Mouse (Mus musculus): ENCODE data around the gene Lrrfip2. TPM values are rescaled to one million over a fixed set of nuclear protein-coding genes. Genes with fewer than 3 reads are reported as not detected.

The Lrrfip2 gene
- total and polyA plus RNA-seq, 3 experiments: 16.6 to 30.9 (median 25.2) TPM

- in situ Hi-C loops (cut with MboI; ENCODE audit: low pct_ligation_motif_present, low pct_unique_long_range_greater_than_20kb, low sequenced_read_pairs) (no loop called here), dilution Hi-C loops (cut with MboI; ENCODE audit: extremely low pct_ligation_motif_present, extremely low pct_unique_long_range_greater_than_20kb, low sequenced_read_pairs) (no loop called here)
- peaks cover 0 to 6% of the 10 kb centered on the region in 2 experiments; a peak in 2 of 4 replicates for H3K4me1 ChIP-seq (ENCODE audit: control insufficient read depth in 1 of 2, insufficient read depth in 2 of 2)
- no peaks in the 10 kb centered on the region for H3K79me2 ChIP-seq (replicated peaks; ENCODE audit: control insufficient read depth, extremely low read depth, insufficient read depth, poor library complexity, severe bottlenecking)
- H3K27me3 ChIP-seq (replicated peaks): no peaks in the 10 kb centered on the region
- H3K9ac ChIP-seq (ENCODE audit: insufficient read depth, low read depth): no peak overlapping the region
- no peak overlapping the region for H3K4me3 ChIP-seq (replicated peaks in 1 of 3; ENCODE audit: low read depth in 2 of 3, low read length in 2 of 3, poor library complexity in 1 of 3)
- DNase-seq (ENCODE audit: extremely low read depth): no peak
- H3K36me3 ChIP-seq (replicated peaks in 1 of 2; ENCODE audit: control insufficient read depth in 1 of 2, insufficient read depth in 1 of 2, low read length in 1 of 2): peaks cover 4 to 16% of the 10 kb centered on the region in 2 experiments
- no peak for TF ChIP-seq TBP (conservative IDR thresholded peaks at IDR 0.05; ENCODE audit: low read depth, low read length)
- no peak for TF ChIP-seq NELFE (IDR thresholded peaks at IDR 0.05; ENCODE audit: low read depth, low read length)
- TF ChIP-seq ZNF384 (IDR thresholded peaks at IDR 0.05; ENCODE audit: low read depth, low read length): no peak
- no peak for TF ChIP-seq MEF2A (IDR thresholded peaks at IDR 0.05; ENCODE audit: borderline replicate concordance, low read depth, low read length)
- TF ChIP-seq UBTF (IDR thresholded peaks at IDR 0.05; ENCODE audit: low read depth, low read length): no peak
- no peak for TF ChIP-seq KAT2A (IDR thresholded peaks at IDR 0.05; ENCODE audit: insufficient replicate concordance, low read length)
- no peak for TF ChIP-seq USF2 (conservative IDR thresholded peaks at IDR 0.05; ENCODE audit: low read depth, low read length)
- TF ChIP-seq CHD1 (IDR thresholded peaks at IDR 0.05; ENCODE audit: low read depth, low read length): no peak
- no peak for TF ChIP-seq MAX (IDR thresholded peaks at IDR 0.05; ENCODE audit: low read length)
- TF ChIP-seq EP300 (IDR thresholded peaks at IDR 0.05; ENCODE audit: low read length): no peak
- no peak for TF ChIP-seq USF1 (IDR thresholded peaks at IDR 0.05; ENCODE audit: low read depth, low read length)
- no peak for TF ChIP-seq CTCF (conservative IDR thresholded peaks at IDR 0.05 in 1 of 2, IDR thresholded peaks at IDR 0.05 in 1 of 2; ENCODE audit: low read depth in 2 of 2, low read length in 2 of 2)
- no peak for TF ChIP-seq POLR2A (IDR thresholded peaks at IDR 0.05; ENCODE audit: low read depth, low read length)
- TF ChIP-seq POLR2AphosphoS2 (IDR thresholded peaks at IDR 0.05; ENCODE audit: low read depth, low read length): no peak
- H3K4me2 ChIP-seq (ENCODE audit: insufficient read depth, low read depth, poor library complexity, severe bottlenecking): no peak overlapping the region
- H3K27ac ChIP-seq (ENCODE audit: insufficient read depth, low read depth): no peak overlapping the region
- no peaks in the 10 kb centered on the region for H3K9me3 ChIP-seq (replicated peaks; ENCODE audit: low read length)
Observed at GRCm38 (mm10) chr9:111122446-111122845, 5.1 kb downstream of the Lrrfip2 start.

GRCm38 (mm10) chr9:111123336-111123735, 5.9 kb downstream of the Lrrfip2 start:
- Histone ChIP-seq H3K79me2 (replicated peaks; ENCODE audit: control insufficient read depth, extremely low read depth, insufficient read depth, poor library complexity, severe bottlenecking) (no peaks in the 10 kb centered on the region), H3K27ac (ENCODE audit: insufficient read depth, low read depth) (no peak overlapping the region), H3K9me3 (replicated peaks; ENCODE audit: low read length) (no peaks in the 10 kb centered on the region), H3K4me1 (ENCODE audit: control insufficient read depth in 1 of 2, insufficient read depth in 2 of 2) (peaks cover 0 to 6% of the 10 kb centered on the region in 2 experiments; a peak in 2 of 4 replicates), H3K27me3 (replicated peaks) (no peaks in the 10 kb centered on the region), H3K4me2 (ENCODE audit: insufficient read depth, low read depth, poor library complexity, severe bottlenecking) (no peak overlapping the region), H3K4me3 (replicated peaks in 1 of 3; ENCODE audit: low read depth in 2 of 3, low read length in 2 of 3, poor library complexity in 1 of 3) (no peak overlapping the region), H3K9ac (ENCODE audit: insufficient read depth, low read depth) (no peak overlapping the region), H3K36me3 (replicated peaks in 1 of 2; ENCODE audit: control insufficient read depth in 1 of 2, insufficient read depth in 1 of 2, low read length in 1 of 2) (peaks cover 4 to 19% of the 10 kb centered on the region in 2 experiments)
- no peak for DNase-seq (ENCODE audit: extremely low read depth)
- in situ Hi-C loops (cut with MboI; ENCODE audit: low pct_ligation_motif_present, low pct_unique_long_range_greater_than_20kb, low sequenced_read_pairs) (no loop called here), dilution Hi-C loops (cut with MboI; ENCODE audit: extremely low pct_ligation_motif_present, extremely low pct_unique_long_range_greater_than_20kb, low sequenced_read_pairs) (no loop called here)
- TF ChIP-seq NELFE (IDR thresholded peaks at IDR 0.05; ENCODE audit: low read depth, low read length): no peak
- TF ChIP-seq ELF1 (IDR thresholded peaks at IDR 0.05; ENCODE audit: low read depth, low read length): no peak
- TF ChIP-seq KAT2A (IDR thresholded peaks at IDR 0.05; ENCODE audit: insufficient replicate concordance, low read length): no peak
- no peak for TF ChIP-seq MYC (IDR thresholded peaks at IDR 0.05; ENCODE audit: low read depth, low read length)
- no peak for TF ChIP-seq ZC3H11A (IDR thresholded peaks at IDR 0.05; ENCODE audit: low read depth, low read length)
- no peak for TF ChIP-seq ZMIZ1 (IDR thresholded peaks at IDR 0.05; ENCODE audit: low read depth, low read length)
- TF ChIP-seq SIN3A (IDR thresholded peaks at IDR 0.05; ENCODE audit: low read length): no peak
- no peak for TF ChIP-seq MAFK (IDR thresholded peaks at IDR 0.05; ENCODE audit: insufficient replicate concordance, low read length)
- no peak for TF ChIP-seq ZNF384 (IDR thresholded peaks at IDR 0.05; ENCODE audit: low read depth, low read length)
- TF ChIP-seq ETS1 (conservative IDR thresholded peaks at IDR 0.05; ENCODE audit: low read depth, low read length): no peak
- no peak for TF ChIP-seq SMC3 (IDR thresholded peaks at IDR 0.05; ENCODE audit: low read depth, low read length)
- TF ChIP-seq MEF2A (IDR thresholded peaks at IDR 0.05; ENCODE audit: borderline replicate concordance, low read depth, low read length): no peak
- no peak for TF ChIP-seq GABPA (IDR thresholded peaks at IDR 0.05; ENCODE audit: insufficient replicate concordance, low read depth, low read length)
- TF ChIP-seq NRF1 (IDR thresholded peaks at IDR 0.05; ENCODE audit: low read depth, low read length): no peak
